Mouse (Mus musculus): ENCODE data around the gene Pcgf5. TPM values are rescaled to one million over a fixed set of nuclear protein-coding genes. Genes with fewer than 3 reads are reported as not detected.
A peak's percentile ranks its signal among the peaks of the same experiment; 100 is the strongest.

The Pcgf5 gene
- polyA plus RNA-seq, 2 experiments = 7.7 to 16.7 TPM

- no peak overlapping the region for H3K4me3 ChIP-seq (ENCODE audit: insufficient read depth in 1 of 2, low read depth in 2 of 2, low read length in 2 of 2)
- ATAC-seq (ENCODE audit: insufficient read depth) = no peak
- H3K4me2 ChIP-seq (ENCODE audit: low read depth) = no peak overlapping the region
- H3K27me3 ChIP-seq (ENCODE audit: control insufficient read depth, insufficient read depth, low read length) = no peaks in the 10 kb centered on the region
- no peak overlapping the region for H3K9ac ChIP-seq (replicated peaks)
- no peak for TF ChIP-seq CTCF (IDR thresholded peaks at IDR 0.05; ENCODE audit: low read depth)
- DNase-seq (ENCODE audit: low read depth in 3 of 3, low spot score in 3 of 3) = no peak
- H3K27ac ChIP-seq = no peak overlapping the region
- H3K36me3 ChIP-seq (replicated peaks; ENCODE audit: control insufficient read depth, insufficient read depth, low read depth) = no peaks in the 10 kb centered on the region
- 50% methylated on average over 2 of the region's 2 CpGs for WGBS (ENCODE audit: insufficient replicate concordance)
- peaks cover 2 to 18% of the 10 kb centered on the region in 2 experiments; a peak in 3 of 4 replicates for H3K4me1 ChIP-seq (replicated peaks; ENCODE audit: control insufficient read depth in 2 of 2, insufficient read depth in 2 of 2, low read length in 1 of 2)
- H3K9me3 ChIP-seq (ENCODE audit: control insufficient read depth, low read length) = no peaks in the 10 kb centered on the region
These were observed 24.8 kb upstream of the Pcgf5 start for GRCm38 (mm10) chr19:36323326-36323725.

GRCm38 (mm10) chr19:36328678-36329077 lies 19.4 kb upstream of the Pcgf5 start:
- Histone ChIP-seq H3K4me1 (replicated peaks; ENCODE audit: control insufficient read depth in 2 of 2, insufficient read depth in 2 of 2, low read length in 1 of 2) (peaks cover 0 to 5% of the 10 kb centered on the region in 2 experiments; a peak in 2 of 4 replicates), H3K36me3 (replicated peaks; ENCODE audit: control insufficient read depth, insufficient read depth, low read depth) (no peaks in the 10 kb centered on the region), H3K4me2 (ENCODE audit: low read depth) (no peak overlapping the region), H3K9me3 (ENCODE audit: control insufficient read depth, low read length) (no peaks in the 10 kb centered on the region), H3K27ac (no peak overlapping the region), H3K4me3 (ENCODE audit: insufficient read depth in 1 of 2, low read depth in 2 of 2, low read length in 2 of 2) (no peak overlapping the region), H3K27me3 (ENCODE audit: control insufficient read depth, insufficient read depth, low read length) (no peaks in the 10 kb centered on the region), H3K9ac (replicated peaks) (no peak overlapping the region)
- peak; percentile 43; the same call in 1 of the 2 replicates for ATAC-seq (ENCODE audit: insufficient read depth)
- 7% methylated on average over 5 of the region's 5 CpGs for WGBS (ENCODE audit: insufficient replicate concordance)
- DNase-seq (ENCODE audit: low read depth in 3 of 3, low spot score in 3 of 3) = no peak
- TF ChIP-seq EP300 (IDR thresholded peaks at IDR 0.05; ENCODE audit: low read depth) (peak; percentile 26; the same call in 1 of the 2 replicates), CTCF (IDR thresholded peaks at IDR 0.05; ENCODE audit: low read depth) (no peak)

- H3K27me3 ChIP-seq (ENCODE audit: control insufficient read depth, insufficient read depth, low read length) = peaks cover 43% of the 10 kb centered on the region
- no peak overlapping the region for H3K9ac ChIP-seq (replicated peaks)
These were observed 733 bp upstream of the Pcgf5 start for GRCm38 (mm10) chr19:36347376-36347775.

GRCm38 (mm10) chr19:36347831-36348160 lies 313 bp upstream of the Pcgf5 start:
- H3K4me2 ChIP-seq (ENCODE audit: low read depth) = peak overlapping the region; percentile 80
- H3K27ac ChIP-seq = no peak overlapping the region
- no peaks in the 10 kb centered on the region for H3K4me1 ChIP-seq (replicated peaks; ENCODE audit: control insufficient read depth in 2 of 2, insufficient read depth in 2 of 2, low read length in 1 of 2)
- H3K27me3 ChIP-seq (ENCODE audit: control insufficient read depth, insufficient read depth, low read length) = peaks cover 43% of the 10 kb centered on the region
- no peaks in the 10 kb centered on the region for H3K36me3 ChIP-seq (replicated peaks; ENCODE audit: control insufficient read depth, insufficient read depth, low read depth)
- H3K9ac ChIP-seq (replicated peaks) = no peak overlapping the region
- peak overlapping the region; percentile 25 to 47 for H3K4me3 ChIP-seq (ENCODE audit: insufficient read depth in 1 of 2, low read depth in 2 of 2, low read length in 2 of 2)
- H3K9me3 ChIP-seq (ENCODE audit: control insufficient read depth, low read length) = no peaks in the 10 kb centered on the region
- ATAC-seq (ENCODE audit: insufficient read depth) (no peak), DNase-seq (ENCODE audit: low read depth in 3 of 3, low spot score in 3 of 3) (no peak)
- 2% methylated on average over 11 of the region's 11 CpGs for WGBS (ENCODE audit: insufficient replicate concordance)
- TF ChIP-seq CTCF (IDR thresholded peaks at IDR 0.05; ENCODE audit: low read depth) = no peak
- TF ChIP-seq EP300 (IDR thresholded peaks at IDR 0.05; ENCODE audit: low read depth) = no peak

More at GRCm38 (mm10) chr19:36347376-36347775, 733 bp upstream of the Pcgf5 start:
- no peak for ATAC-seq (ENCODE audit: insufficient read depth)
- WGBS (ENCODE audit: insufficient replicate concordance) = 15% methylated on average over 6 of the region's 6 CpGs
- Histone ChIP-seq H3K4me1 (replicated peaks; ENCODE audit: control insufficient read depth in 2 of 2, insufficient read depth in 2 of 2, low read length in 1 of 2) (no peaks in the 10 kb centered on the region), H3K27ac (no peak overlapping the region), H3K4me2 (ENCODE audit: low read depth) (peak overlapping the region; percentile 80; the same call in 1 of the 2 replicates), H3K4me3 (ENCODE audit: insufficient read depth in 1 of 2, low read depth in 2 of 2, low read length in 2 of 2) (no peak overlapping the region; a peak in 1 of 4 replicates), H3K36me3 (replicated peaks; ENCODE audit: control insufficient read depth, insufficient read depth, low read depth) (no peaks in the 10 kb centered on the region), H3K9me3 (ENCODE audit: control insufficient read depth, low read length) (no peaks in the 10 kb centered on the region)
- TF ChIP-seq CTCF (IDR thresholded peaks at IDR 0.05; ENCODE audit: low read depth) = no peak
- no peak for TF ChIP-seq EP300 (IDR thresholded peaks at IDR 0.05; ENCODE audit: low read depth)
- DNase-seq (ENCODE audit: low read depth in 3 of 3, low spot score in 3 of 3) = no peak

- H3K27me3 ChIP-seq (ENCODE audit: control insufficient read depth, insufficient read depth, low read length) = peaks cover 43% of the 10 kb centered on the region
- peak overlapping the region; percentile 47 to 57 for H3K4me3 ChIP-seq (ENCODE audit: insufficient read depth in 1 of 2, low read depth in 2 of 2, low read length in 2 of 2)
- ATAC-seq (ENCODE audit: insufficient read depth) (peak; percentile 48; the same call in 1 of the 2 replicates), DNase-seq (ENCODE audit: low read depth in 3 of 3, low spot score in 3 of 3) (no peak)
- H3K4me2 ChIP-seq (ENCODE audit: low read depth) = peak overlapping the region; percentile 80
- under 1% methylated on average over 85 of the region's 85 CpGs for WGBS (ENCODE audit: insufficient replicate concordance)
- H3K27ac ChIP-seq = no peak overlapping the region
- H3K9ac ChIP-seq (replicated peaks) = peak overlapping the region; percentile 9; the same call in 1 of the 2 replicates
- H3K36me3 ChIP-seq (replicated peaks; ENCODE audit: control insufficient read depth, insufficient read depth, low read depth) = no peaks in the 10 kb centered on the region
- no peaks in the 10 kb centered on the region for H3K4me1 ChIP-seq (replicated peaks; ENCODE audit: control insufficient read depth in 2 of 2, insufficient read depth in 2 of 2, low read length in 1 of 2)
- TF ChIP-seq EP300 (IDR thresholded peaks at IDR 0.05; ENCODE audit: low read depth) = no peak
- no peak for TF ChIP-seq CTCF (IDR thresholded peaks at IDR 0.05; ENCODE audit: low read depth)
- H3K9me3 ChIP-seq (ENCODE audit: control insufficient read depth, low read length) = no peaks in the 10 kb centered on the region
These were observed 835 bp downstream of the Pcgf5 start for GRCm38 (mm10) chr19:36348801-36349486.
